Mouse (Mus musculus) forebrain, embryonic 12.5 days (tissue): Measurements from ENCODE around the gene Hhex. TPM values are rescaled to one million over a fixed set of nuclear protein-coding genes. Genes with fewer than 3 reads are reported as not detected.

Experiments
- ATAC-seq: fragments of 200-750 bp; cut with Nextera tagmentation; 2 replicates; pipeline ENCODE4 v1.8.0; 2017; ENCODE audit warnings: moderate TSS enrichment; ENCODE audit not compliant: low FRiP score
- H3K27ac ChIP-seq: fragments of 300-500 bp; sonication (generic); 2 replicates; pipeline ENCODE4 v1.5.1; 2016; ENCODE audit warnings: mild to moderate bottlenecking
- H3K27me3 ChIP-seq: fragments of 300-500 bp; sonication (generic); 2 replicates; pipeline ENCODE4 v1.6.1; 2016; ENCODE audit warnings: mild to moderate bottlenecking
- H3K36me3 ChIP-seq: fragments of 300-500 bp; sonication (generic); replicated peaks from 2 replicates; pipeline ENCODE4 v1.6.1; 2016; ENCODE audit warnings: mild to moderate bottlenecking
- H3K4me1 ChIP-seq: fragments of 300-500 bp; sonication (generic); 2 replicates; pipeline ENCODE4 v1.6.1; 2016
- H3K4me2 ChIP-seq: fragments of 300-500 bp; sonication (generic); 2 replicates; pipeline ENCODE4 v1.6.1; 2016; ENCODE audit warnings: mild to moderate bottlenecking, moderate library complexity
- H3K4me3 ChIP-seq: fragments of 300-500 bp; sonication (generic); replicated peaks from 2 replicates; pipeline ENCODE4 v1.5.1; 2016; ENCODE audit warnings: mild to moderate bottlenecking
- H3K9ac ChIP-seq: fragments of 300-500 bp; sonication (generic); 2 replicates; pipeline ENCODE4 v1.6.1; 2016; ENCODE audit warnings: mild to moderate bottlenecking
- H3K9me3 ChIP-seq: fragments of 300-500 bp; sonication (generic); 2 replicates; pipeline ENCODE4 v1.6.1; 2016
- WGBS: fragments of 180-500 bp; shearing (Covaris S2); methylation state at CpG from one replicate; pipeline ENCODE4 v1.1.7; 2016; 5-methylcytosine and 5-hydroxymethylcytosine counted together
- polyA plus RNA-seq: library from polyadenylated mRNA; unstranded; fragments of >200 nt; fragmentation: Nextera tagmentation; extraction: Ambion mirVana; gene quantifications from 2 replicates; pipeline ENCODE4 v1.2.1, GENCODE M21; 2016

Gene Hhex
- polyA plus RNA-seq, result 4.8 and 5.4 TPM in 2 replicates

- Histone ChIP-seq H3K4me1 (peaks cover 18% of the 10 kb centered on the region), H3K4me3 (peak within 1 kb of the TSS; percentile 43), H3K9me3 (no peaks in the 10 kb centered on the region), H3K27me3 (peaks cover 82% of the 10 kb centered on the region), H3K4me2 (peak within 1 kb of the TSS; percentile 56), H3K36me3 (no peaks in the 10 kb centered on the region), H3K9ac (peak within 1 kb of the TSS; percentile 38), H3K27ac (no peak within 1 kb of the TSS)
- WGBS, result under 1% methylated on average over 60 of the region's 79 CpGs
- ATAC-seq, result peak; percentile 71
Measured at GRCm38 (mm10) chr19:37434263-37434951, at the start of gene Hhex. Gene Hhex (plus strand): TSS chr19:37434810.

- no peak for ATAC-seq
- H3K27ac ChIP-seq, result no peak overlapping the region
- no peaks in the 10 kb centered on the region for H3K9me3 ChIP-seq
- H3K4me3 ChIP-seq, result no peak overlapping the region
- H3K9ac ChIP-seq, result no peak overlapping the region
- no peaks in the 10 kb centered on the region for H3K27me3 ChIP-seq
- H3K4me1 ChIP-seq, result no peaks in the 10 kb centered on the region
- H3K36me3 ChIP-seq, result peaks cover 53% of the 10 kb centered on the region
- 83% methylated on average over 3 of the region's 3 CpGs for WGBS
- no peak overlapping the region for H3K4me2 ChIP-seq
Measured at GRCm38 (mm10) chr19:37386126-37386525, 48.5 kb upstream of the Hhex start.

GRCm38 (mm10) chr19:37391869-37392268 is 42.7 kb upstream of the Hhex start:
- H3K9ac ChIP-seq, result no peak overlapping the region
- H3K36me3 ChIP-seq, result peaks cover 78% of the 10 kb centered on the region
- ATAC-seq, result no peak
- H3K4me3 ChIP-seq, result no peak overlapping the region
- no peaks in the 10 kb centered on the region for H3K4me1 ChIP-seq
- H3K27me3 ChIP-seq, result no peaks in the 10 kb centered on the region
- H3K4me2 ChIP-seq, result no peak overlapping the region
- 97% methylated on average over 3 of the region's 3 CpGs for whole genome bisulfite sequencing
- no peaks in the 10 kb centered on the region for H3K9me3 ChIP-seq
- no peak overlapping the region for H3K27ac ChIP-seq

GRCm38 (mm10) chr19:37396279-37396678 is 38.3 kb upstream of the Hhex start:
- H3K4me1 ChIP-seq, result no peaks in the 10 kb centered on the region
- ATAC-seq, result no peak
- no peak overlapping the region for H3K4me2 ChIP-seq
- H3K9ac ChIP-seq, result no peak overlapping the region
- H3K27ac ChIP-seq, result no peak overlapping the region
- no peaks in the 10 kb centered on the region for H3K9me3 ChIP-seq
- peaks cover 79% of the 10 kb centered on the region for H3K36me3 ChIP-seq
- H3K27me3 ChIP-seq, result no peaks in the 10 kb centered on the region
- H3K4me3 ChIP-seq, result no peak overlapping the region
- WGBS, result 96% methylated on average over 3 of the region's 3 CpGs

GRCm38 (mm10) chr19:37400936-37401335 is 33.7 kb upstream of the Hhex start:
- Histone ChIP-seq H3K4me2 (no peak overlapping the region), H3K4me1 (no peaks in the 10 kb centered on the region), H3K9me3 (no peaks in the 10 kb centered on the region), H3K36me3 (peaks cover 75% of the 10 kb centered on the region), H3K27me3 (no peaks in the 10 kb centered on the region), H3K4me3 (no peak overlapping the region), H3K9ac (no peak overlapping the region), H3K27ac (no peak overlapping the region)
- 79% methylated on average over 6 of the region's 6 CpGs for WGBS
- ATAC-seq, result no peak

- H3K4me3 ChIP-seq, result no peak overlapping the region
- no peak overlapping the region for H3K27ac ChIP-seq
- no peaks in the 10 kb centered on the region for H3K27me3 ChIP-seq
- peaks cover 72% of the 10 kb centered on the region for H3K36me3 ChIP-seq
- no peaks in the 10 kb centered on the region for H3K9me3 ChIP-seq
- no peak for ATAC-seq
- H3K4me1 ChIP-seq, result no peaks in the 10 kb centered on the region
- 88% methylated on average over 4 of the region's 4 CpGs for whole genome bisulfite sequencing
- no peak overlapping the region for H3K4me2 ChIP-seq
- H3K9ac ChIP-seq, result no peak overlapping the region
Measured at GRCm38 (mm10) chr19:37418294-37418693, 16.3 kb upstream of the Hhex start.

GRCm38 (mm10) chr19:37419613-37420012 is 15.0 kb upstream of the Hhex start:
- Histone ChIP-seq H3K4me1 (no peaks in the 10 kb centered on the region), H3K27me3 (no peaks in the 10 kb centered on the region), H3K9me3 (no peaks in the 10 kb centered on the region), H3K27ac (no peak overlapping the region), H3K9ac (no peak overlapping the region), H3K4me3 (no peak overlapping the region), H3K4me2 (no peak overlapping the region), H3K36me3 (peaks cover 65% of the 10 kb centered on the region)
- ATAC-seq, result no peak
- WGBS, result 53% methylated on average over 3 of the region's 3 CpGs

GRCm38 (mm10) chr19:37428589-37428988 is 6.0 kb upstream of the Hhex start:
- 88% methylated on average over 5 of the region's 5 CpGs for WGBS

GRCm38 (mm10) chr19:37431139-37431756 is 3.4 kb upstream of the Hhex start:
- Histone ChIP-seq H3K27ac (no peak overlapping the region), H3K9ac (no peak overlapping the region), H3K27me3 (peaks cover 58% of the 10 kb centered on the region), H3K4me2 (no peak overlapping the region), H3K4me3 (no peak overlapping the region), H3K36me3 (no peaks in the 10 kb centered on the region), H3K9me3 (no peaks in the 10 kb centered on the region), H3K4me1 (peaks cover 18% of the 10 kb centered on the region)
- ATAC-seq, result no peak
- 92% methylated on average over 11 of the region's 11 CpGs for WGBS

More at GRCm38 (mm10) chr19:37428589-37428988, 6.0 kb upstream of the Hhex start:
- H3K9ac ChIP-seq, result no peak overlapping the region
- H3K9me3 ChIP-seq, result no peaks in the 10 kb centered on the region
- peaks cover 32% of the 10 kb centered on the region for H3K27me3 ChIP-seq
- no peak overlapping the region for H3K4me2 ChIP-seq
- no peaks in the 10 kb centered on the region; the same call in 1 of the 2 replicates for H3K36me3 ChIP-seq
- H3K27ac ChIP-seq, result no peak overlapping the region
- H3K4me3 ChIP-seq, result no peak overlapping the region
- no peak for ATAC-seq
- H3K4me1 ChIP-seq, result no peaks in the 10 kb centered on the region

- Histone ChIP-seq H3K27ac (no peak overlapping the region), H3K27me3 (peaks cover 75% of the 10 kb centered on the region), H3K36me3 (no peaks in the 10 kb centered on the region), H3K4me2 (no peak overlapping the region), H3K9ac (no peak overlapping the region), H3K4me3 (no peak overlapping the region), H3K9me3 (no peaks in the 10 kb centered on the region), H3K4me1 (peaks cover 18% of the 10 kb centered on the region)
- 19% methylated on average over 16 of the region's 16 CpGs for WGBS
- ATAC-seq, result no peak
Measured at GRCm38 (mm10) chr19:37432868-37433570, 1.6 kb upstream of the Hhex start.

- peaks cover 18% of the 10 kb centered on the region for H3K4me1 ChIP-seq
- H3K9ac ChIP-seq, result no peak overlapping the region
- H3K9me3 ChIP-seq, result no peaks in the 10 kb centered on the region
- peaks cover 77% of the 10 kb centered on the region for H3K27me3 ChIP-seq
- no peak for ATAC-seq
- H3K4me2 ChIP-seq, result peak overlapping the region; percentile 56
- no peaks in the 10 kb centered on the region for H3K36me3 ChIP-seq
- no peak overlapping the region for H3K27ac ChIP-seq
- WGBS, result 2% methylated on average over 14 of the region's 14 CpGs
- peak overlapping the region; percentile 43 for H3K4me3 ChIP-seq
Measured at GRCm38 (mm10) chr19:37433895-37434262, 731 bp upstream of the Hhex start.

GRCm38 (mm10) chr19:37435041-37435852 is 637 bp downstream of the Hhex start:
- H3K9ac ChIP-seq, result peak overlapping the region; percentile 38
- no peaks in the 10 kb centered on the region for H3K9me3 ChIP-seq
- WGBS, result under 1% methylated on average over 75 of the region's 77 CpGs
- H3K4me2 ChIP-seq, result peak overlapping the region; percentile 56
- H3K36me3 ChIP-seq, result no peaks in the 10 kb centered on the region
- H3K4me1 ChIP-seq, result peaks cover 18% of the 10 kb centered on the region
- H3K27ac ChIP-seq, result no peak overlapping the region
- H3K27me3 ChIP-seq, result peaks cover 88% of the 10 kb centered on the region
- H3K4me3 ChIP-seq, result peak overlapping the region; percentile 43
- ATAC-seq, result peak; percentile 36
